In genomic region chr11:47018139-47018538, GRCm38 (mm10) we compare ENCODE assay signal across 14 mouse cellular contexts.
DNase-seq lines count a peak whose midpoint lies in the region; ATAC-seq and TF ChIP-seq lines count a peak whose summit lies in the region.
"Had no signal": no experiment of that assay in that cellular context is flagged by ENCODE, and none has a peak within 500 bp of the region (broad histone marks: within the 10 kb centered on the region; RNA-seq: fewer than 3 reads in every experiment).

No protein-coding gene starts in this region.

- no peak for ATAC-seq in kidney, embryonic 16.5 days (ENCODE audit: low FRiP score, low TSS enrichment)
- ATAC-seq in midbrain, postnatal 0 days (ENCODE audit: low FRiP score): no peak
- no peak for ATAC-seq in midbrain, embryonic 16.5 days
- ATAC-seq: intestine, embryonic 16.5 days had no signal

- H3K36me3 ChIP-seq in kidney, embryonic 16.5 days (ENCODE audit: insufficient read depth, low read length): no peaks in the 10 kb centered on the region
- no peaks in the 10 kb centered on the region for H3K36me3 ChIP-seq in midbrain, postnatal 0 days (ENCODE audit: insufficient read depth, low read length)
- H3K36me3 ChIP-seq in midbrain, embryonic 16.5 days (ENCODE audit: control insufficient read depth, insufficient read depth, low read length): no peaks in the 10 kb centered on the region
- H3K36me3 ChIP-seq: heart, embryonic 12.5 days; limb, embryonic 15.5 days had no signal

- 0 out of 2 replicates have a peak, but pooled peaks cover 3% of the 10 kb centered on the region for H3K4me1 ChIP-seq in kidney, embryonic 16.5 days (ENCODE audit: insufficient read depth, low read length)
- no peaks in the 10 kb centered on the region; the same call in 1 of the 2 replicates for H3K4me1 ChIP-seq in midbrain, postnatal 0 days (ENCODE audit: insufficient read depth, low read length)
- H3K4me1 ChIP-seq in midbrain, embryonic 16.5 days (ENCODE audit: control insufficient read depth, insufficient read depth, low read length): peaks cover 5% of the 10 kb centered on the region; the same call in 1 of the 2 replicates
- H3K4me1 ChIP-seq: limb, embryonic 15.5 days had no signal

- DNase-seq in cerebellum, adult 9-11 months: peak; percentile 1
- no peak for DNase-seq in cerebellum, adult 8-10 months
- DNase-seq in kidney, adult 11 months: peak; percentile 5
- peak; percentile 75 for DNase-seq in midbrain, postnatal 0 days (ENCODE audit: low spot score)
- DNase-seq in retina, postnatal 7 days (ENCODE audit: low read depth, low spot score): peak; percentile 13
- DNase-seq in thymus, postnatal 14 days: no peak
- DNase-seq: lung, postnatal 36 days; thymus, adult 18-20 months had no signal

- no peaks in the 10 kb centered on the region for H3K9me3 ChIP-seq in kidney, embryonic 16.5 days (ENCODE audit: low read length)
- no peaks in the 10 kb centered on the region for H3K9me3 ChIP-seq in midbrain, postnatal 0 days (ENCODE audit: low read length)
- no peaks in the 10 kb centered on the region for H3K9me3 ChIP-seq in midbrain, embryonic 16.5 days (replicated peaks; ENCODE audit: control insufficient read depth, low read length, poor library complexity, severe bottlenecking)
- H3K9me3 ChIP-seq: heart, embryonic 12.5 days; limb, embryonic 15.5 days had no signal

- H3K9ac ChIP-seq in kidney, embryonic 16.5 days (replicated peaks; ENCODE audit: low read length): no peak overlapping the region
- H3K9ac ChIP-seq in midbrain, postnatal 0 days (replicated peaks; ENCODE audit: low read length, poor library complexity, severe bottlenecking): no peak overlapping the region
- no peak overlapping the region for H3K9ac ChIP-seq in midbrain, embryonic 16.5 days (ENCODE audit: low read depth, low read length)
- H3K9ac ChIP-seq: heart, embryonic 12.5 days; limb, embryonic 15.5 days had no signal

- no peaks in the 10 kb centered on the region for H3K27me3 ChIP-seq in kidney, embryonic 16.5 days (ENCODE audit: insufficient read depth, low read length)
- H3K27me3 ChIP-seq in midbrain, postnatal 0 days (ENCODE audit: insufficient read depth, low read length): no peaks in the 10 kb centered on the region
- no peaks in the 10 kb centered on the region for H3K27me3 ChIP-seq in midbrain, embryonic 16.5 days (ENCODE audit: control insufficient read depth, insufficient read depth, low read depth, low read length)
- H3K27me3 ChIP-seq: heart, embryonic 12.5 days; limb, embryonic 15.5 days had no signal

- no peak overlapping the region for H3K27ac ChIP-seq in kidney, embryonic 16.5 days (ENCODE audit: low read length)
- no peak overlapping the region for H3K27ac ChIP-seq in midbrain, postnatal 0 days (ENCODE audit: low read depth, low read length)
- no peak overlapping the region for H3K27ac ChIP-seq in midbrain, embryonic 16.5 days (ENCODE audit: low read length)
- H3K27ac ChIP-seq: limb, embryonic 15.5 days had no signal

- 35% methylated on average over 2 of the region's 2 CpGs for WGBS in kidney, embryonic 16.5 days
- WGBS in midbrain, postnatal 0 days: 25% methylated on average over 2 of the region's 2 CpGs
- 11% methylated on average over 2 of the region's 2 CpGs for WGBS in midbrain, embryonic 16.5 days

- H3K4me2 ChIP-seq in kidney, embryonic 16.5 days (replicated peaks; ENCODE audit: low read depth, low read length): no peak overlapping the region
- H3K4me2 ChIP-seq in midbrain, postnatal 0 days (ENCODE audit: low read depth, low read length, poor library complexity, severe bottlenecking): no peak overlapping the region
- H3K4me2 ChIP-seq in midbrain, embryonic 16.5 days (ENCODE audit: low read length): no peak overlapping the region
- H3K4me2 ChIP-seq: heart, embryonic 12.5 days; limb, embryonic 15.5 days had no signal

- no peak for TF ChIP-seq CTCF in midbrain, postnatal 0 days (IDR thresholded peaks at IDR 0.05)

- H3K4me3 ChIP-seq in kidney, embryonic 16.5 days (ENCODE audit: low read length): no peak overlapping the region
- no peak overlapping the region for H3K4me3 ChIP-seq in midbrain, postnatal 0 days (ENCODE audit: low read depth, low read length)
- H3K4me3 ChIP-seq in midbrain, embryonic 16.5 days (ENCODE audit: low read depth, low read length): no peak overlapping the region
- H3K4me3 ChIP-seq: heart, embryonic 12.5 days; limb, embryonic 15.5 days; myocyte had no signal

Comparison
In these comparisons a context has a peak if more than half of its experiments do, and no peak if none do; other contexts are left out.
1. DNase-seq: peak in cerebellum, adult 9-11 months (single experiment), kidney, adult 11 months (single experiment), midbrain, postnatal 0 days (single experiment) and retina, postnatal 7 days (single experiment); none in cerebellum, adult 8-10 months (single experiment) and thymus, postnatal 14 days (single experiment).